Mouse (Mus musculus): ENCODE data around the gene Smok3c. TPM values are rescaled to one million over a fixed set of nuclear protein-coding genes. Genes with fewer than 3 reads are reported as not detected.

The Smok3c gene
- polyA plus RNA-seq, 1 experiment: not detected

Other genes starting within 250 kb of the Smok3c start
- gene Pilra, start 216.9 kb upstream of the Smok3c start, polyA plus RNA-seq (2011; ENCODE audit: insufficient read depth, insufficient read length, low replicate concordance, missing spikeins): 27.5 and 45.8 TPM in 2 replicates
- gene Pilrb1, start 195.1 kb upstream of the Smok3c start, polyA plus RNA-seq (2011; ENCODE audit: insufficient read depth, insufficient read length, low replicate concordance, missing spikeins): 12.3 and 32.6 TPM in 2 replicates
- gene Pilrb2, start 181.4 kb upstream of the Smok3c start, polyA plus RNA-seq (2011; ENCODE audit: insufficient read depth, insufficient read length, low replicate concordance, missing spikeins): 30.9 and 80.6 TPM in 2 replicates
- gene Cyp3a13, start 131.6 kb upstream of the Smok3c start, polyA plus RNA-seq (2011; ENCODE audit: insufficient read depth, insufficient read length, low replicate concordance, missing spikeins): not detected in 2 replicates
- not detected in 2 replicates for gene Gjc3, start 90.1 kb upstream of the Smok3c start, polyA plus RNA-seq (2011; ENCODE audit: insufficient read depth, insufficient read length, low replicate concordance, missing spikeins)
- 4.6 and 9.7 TPM in 2 replicates for gene Azgp1, start 71.7 kb upstream of the Smok3c start, polyA plus RNA-seq (2011; ENCODE audit: insufficient read depth, insufficient read length, low replicate concordance, missing spikeins)
- gene Smok3a, start 31.9 kb upstream of the Smok3c start, polyA plus RNA-seq (2011; ENCODE audit: insufficient read depth, insufficient read length, low replicate concordance, missing spikeins): not detected in 2 replicates
- not detected in 2 replicates for gene Smok3b, start 31.8 kb upstream of the Smok3c start, polyA plus RNA-seq (2011; ENCODE audit: insufficient read depth, insufficient read length, low replicate concordance, missing spikeins)
- gene Zkscan1, start 31.9 kb downstream of the Smok3c start, polyA plus RNA-seq (2011; ENCODE audit: insufficient read depth, insufficient read length, low replicate concordance, missing spikeins): 6.0 and 9.0 TPM in 2 replicates
- gene Zscan21, start 63.7 kb downstream of the Smok3c start, polyA plus RNA-seq (2011; ENCODE audit: insufficient read depth, insufficient read length, low replicate concordance, missing spikeins): 4.3 and 6.5 TPM in 2 replicates
- 2.2 and 2.7 TPM in 2 replicates for gene Zfp113, start 102.5 kb downstream of the Smok3c start, polyA plus RNA-seq (2011; ENCODE audit: insufficient read depth, insufficient read length, low replicate concordance, missing spikeins)
- gene Cops6, start 107.9 kb downstream of the Smok3c start, polyA plus RNA-seq (2011; ENCODE audit: insufficient read depth, insufficient read length, low replicate concordance, missing spikeins): 36.0 and 72.4 TPM in 2 replicates
- gene Ap4m1, start 118.8 kb downstream of the Smok3c start, polyA plus RNA-seq (2011; ENCODE audit: insufficient read depth, insufficient read length, low replicate concordance, missing spikeins): 24.8 and 37.2 TPM in 2 replicates
- gene Mcm7, start 119.2 kb downstream of the Smok3c start, polyA plus RNA-seq (2011; ENCODE audit: insufficient read depth, insufficient read length, low replicate concordance, missing spikeins): 198 and 236 TPM in 2 replicates
- 13.2 and 31.0 TPM in 2 replicates for gene Taf6, start 134.3 kb downstream of the Smok3c start, polyA plus RNA-seq (2011; ENCODE audit: insufficient read depth, insufficient read length, low replicate concordance, missing spikeins)
- gene Cnpy4, start 134.3 kb downstream of the Smok3c start, polyA plus RNA-seq (2011; ENCODE audit: insufficient read depth, insufficient read length, low replicate concordance, missing spikeins): 14.1 and 19.6 TPM in 2 replicates
- 0.99 and 2.3 TPM in 2 replicates for gene Mblac1, start 141.1 kb downstream of the Smok3c start, polyA plus RNA-seq (2011; ENCODE audit: insufficient read depth, insufficient read length, low replicate concordance, missing spikeins)
- gene Nxpe5, start 172.7 kb downstream of the Smok3c start, polyA plus RNA-seq (2011; ENCODE audit: insufficient read depth, insufficient read length, low replicate concordance, missing spikeins): 0.74 TPM in 1 of 2 replicates, not detected in the other
- gene Lamtor4, start 202.3 kb downstream of the Smok3c start, polyA plus RNA-seq (2011; ENCODE audit: insufficient read depth, insufficient read length, low replicate concordance, missing spikeins): 69.8 and 167 TPM in 2 replicates
- gene BC037034, start 210.8 kb downstream of the Smok3c start, polyA plus RNA-seq (2011; ENCODE audit: insufficient read depth, insufficient read length, low replicate concordance, missing spikeins): 54.9 and 151 TPM in 2 replicates
- not detected in 2 replicates for gene Gal3st4, start 219.6 kb downstream of the Smok3c start, polyA plus RNA-seq (2011; ENCODE audit: insufficient read depth, insufficient read length, low replicate concordance, missing spikeins)
- gene Gm43720, start 226.8 kb downstream of the Smok3c start, polyA plus RNA-seq (2011; ENCODE audit: insufficient read depth, insufficient read length, low replicate concordance, missing spikeins): 0.25 TPM in 1 of 2 replicates, not detected in the other
- 4.0 and 8.4 TPM in 2 replicates for gene Gpc2, start 226.8 kb downstream of the Smok3c start, polyA plus RNA-seq (2011; ENCODE audit: insufficient read depth, insufficient read length, low replicate concordance, missing spikeins)
- gene Stag3, start 227.0 kb downstream of the Smok3c start, polyA plus RNA-seq (2011; ENCODE audit: insufficient read depth, insufficient read length, low replicate concordance, missing spikeins): 12.4 and 13.5 TPM in 2 replicates